Mouse (Mus musculus): ENCODE results near the gene Noxa1.
A peak's percentile ranks its signal among the peaks of the same experiment; 100 is the strongest.

The Noxa1 gene

DNA sequence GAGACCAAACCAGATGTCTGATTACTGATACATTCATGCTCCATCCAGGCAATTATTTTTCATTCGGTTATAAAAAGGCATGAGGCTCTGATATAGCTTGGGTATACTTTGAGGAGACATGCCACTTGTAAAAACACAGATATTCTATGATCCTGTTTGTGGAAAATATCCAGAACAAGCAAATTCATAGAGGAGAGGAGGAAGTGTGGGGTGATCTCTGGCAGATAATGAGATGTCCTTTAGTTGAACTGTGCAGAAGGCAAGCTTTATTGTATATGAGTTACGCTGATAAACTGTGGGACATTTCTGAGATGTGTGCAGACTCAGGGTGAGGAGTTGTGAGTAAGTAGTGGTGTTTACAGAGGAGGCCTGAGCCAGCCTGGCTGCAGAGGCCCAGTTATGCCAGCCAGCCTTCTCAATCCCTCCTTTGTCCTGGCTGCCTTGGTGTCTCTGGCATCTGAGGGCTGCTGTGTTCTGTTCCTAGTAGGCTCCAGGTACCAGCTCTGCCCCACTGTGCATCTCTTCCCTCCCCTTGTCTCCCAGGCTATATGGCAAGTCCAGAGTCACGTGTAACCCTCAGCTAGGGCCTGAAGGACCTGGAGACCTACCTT lies 3.2 kb upstream of the Noxa1 start:
- no peak for DNase-seq (ENCODE audit: low read depth, low spot score)

DNA sequence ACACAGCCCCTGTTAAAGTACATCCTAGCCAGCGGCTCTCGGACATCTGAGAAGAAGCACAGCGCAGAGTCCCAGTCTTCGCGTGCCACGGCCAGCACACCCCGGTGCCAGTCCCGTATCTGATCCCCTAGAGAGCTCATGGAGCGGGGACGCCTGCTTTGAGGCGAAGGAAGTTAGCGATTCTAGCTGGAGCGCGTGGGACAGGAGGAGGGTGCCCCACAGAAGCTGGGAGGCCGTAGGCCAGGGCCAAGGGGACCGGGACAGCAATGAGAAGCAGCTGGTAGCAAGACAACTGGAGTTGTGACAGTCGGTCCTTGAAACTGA lies 202 bp downstream of the Noxa1 start:
- no peak for DNase-seq (ENCODE audit: low read depth, low spot score)

DNA sequence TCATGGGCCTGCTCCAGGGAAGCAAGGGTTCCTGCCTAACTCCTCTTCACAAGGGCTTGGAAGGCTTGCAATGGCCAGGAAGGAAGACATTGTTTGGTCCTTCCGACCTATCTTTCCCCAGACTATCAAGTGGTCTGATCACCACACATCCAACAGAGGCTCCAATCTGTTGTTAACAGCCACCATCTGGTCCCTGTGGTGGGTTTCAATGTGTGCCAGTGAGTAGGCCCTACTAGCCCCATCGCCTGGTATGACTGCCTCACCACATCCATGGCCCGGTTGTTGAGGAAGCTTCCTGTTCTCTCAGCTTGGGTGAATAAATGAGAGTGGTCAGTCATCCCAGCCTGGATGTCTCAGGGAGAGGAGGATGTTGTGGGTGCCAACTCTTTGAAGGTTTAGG lies 6.3 kb downstream of the Noxa1 start:
- DNase-seq (ENCODE audit: low read depth, low spot score), result peak; percentile 30

DNA sequence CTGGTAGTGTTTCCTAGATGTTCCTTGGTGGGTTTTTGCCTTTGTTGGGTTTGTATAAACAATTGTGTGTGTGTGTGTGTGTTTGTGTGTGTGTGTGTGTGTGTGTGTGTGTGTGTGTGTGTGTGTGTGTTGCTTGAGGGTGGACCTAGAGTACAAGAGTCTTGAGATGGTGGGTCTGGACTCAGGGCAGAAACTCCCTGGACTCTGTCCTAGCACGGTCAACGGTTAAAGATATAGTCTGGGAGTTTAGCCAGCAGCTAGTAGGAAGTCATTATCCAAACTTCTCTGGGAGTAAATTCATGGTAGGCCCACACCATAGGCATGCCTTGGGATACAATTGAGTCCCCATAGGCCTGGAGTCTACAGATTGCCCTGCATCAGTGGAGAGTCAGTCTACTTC lies 7.1 kb downstream of the Noxa1 start:
- no peak for DNase-seq (ENCODE audit: low read depth, low spot score)

DNA sequence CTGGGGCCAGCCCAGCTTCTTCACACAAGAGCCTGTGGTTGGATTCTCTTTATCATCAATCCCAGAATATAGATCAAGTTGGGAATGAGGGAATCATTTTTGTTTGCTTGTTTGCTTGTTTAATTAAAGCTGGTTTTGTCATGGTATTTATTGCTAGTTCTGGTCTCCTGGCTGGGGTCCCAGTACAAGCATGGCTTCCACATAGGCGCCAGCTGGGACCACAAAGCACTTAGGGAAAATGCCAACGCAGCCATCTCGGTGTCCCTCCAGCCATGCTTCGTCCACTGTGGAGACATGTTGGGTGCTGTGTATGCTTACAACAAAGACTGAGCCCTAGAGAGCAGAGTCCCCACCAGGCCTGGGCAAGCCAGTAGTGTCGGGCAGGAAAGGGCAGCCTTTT lies 9.4 kb downstream of the Noxa1 start:
- DNase-seq (ENCODE audit: low read depth, low spot score), result no peak

DNA sequence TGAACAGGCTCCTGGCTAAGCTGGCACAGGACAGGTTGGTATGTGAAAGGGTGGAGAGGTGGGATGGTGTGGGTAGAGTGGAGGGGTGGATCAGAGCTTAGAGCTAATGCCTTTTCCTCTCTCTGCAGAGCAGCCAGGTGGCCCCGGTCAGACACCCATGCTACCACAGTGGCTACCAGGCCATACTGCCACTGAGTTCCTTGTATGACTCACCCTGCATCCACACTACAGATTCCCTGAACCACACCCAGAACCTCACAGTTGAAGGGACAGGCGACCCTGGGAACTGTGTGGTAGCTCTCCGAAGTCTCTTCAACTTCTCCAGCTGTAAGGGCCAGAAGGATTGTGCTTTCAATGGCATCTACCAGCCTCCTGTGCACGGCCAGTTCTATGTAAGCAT lies 11.3 kb downstream of the Noxa1 start:
- DNase-seq (ENCODE audit: low read depth, low spot score), result peak; percentile 12

DNA sequence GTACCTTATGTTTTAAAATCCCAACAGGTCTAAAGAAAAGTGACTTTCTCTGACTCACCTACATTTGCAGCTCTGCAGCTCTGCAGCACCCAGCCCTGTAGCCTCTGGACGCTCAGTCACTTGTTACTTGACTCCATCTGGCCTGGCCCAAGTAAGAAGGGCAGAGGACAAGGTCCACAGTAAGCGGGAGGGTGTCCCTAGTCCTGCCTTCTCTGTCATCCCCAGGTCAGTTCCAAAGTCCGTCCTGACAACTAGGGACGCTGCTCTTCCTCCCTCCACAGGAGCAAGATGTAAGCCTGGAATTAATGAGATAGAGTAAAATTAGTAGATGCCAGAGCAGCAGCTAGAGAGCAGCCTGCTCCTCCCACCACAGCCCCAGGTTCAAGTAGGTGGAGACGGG lies 14.9 kb downstream of the Noxa1 start, which contains the start of gene Entpd8:
Gene Entpd8 (plus strand): TSS at position 229 of the 400 bp plus-strand sequence.
- no peak for DNase-seq (ENCODE audit: low read depth, low spot score)

DNA sequence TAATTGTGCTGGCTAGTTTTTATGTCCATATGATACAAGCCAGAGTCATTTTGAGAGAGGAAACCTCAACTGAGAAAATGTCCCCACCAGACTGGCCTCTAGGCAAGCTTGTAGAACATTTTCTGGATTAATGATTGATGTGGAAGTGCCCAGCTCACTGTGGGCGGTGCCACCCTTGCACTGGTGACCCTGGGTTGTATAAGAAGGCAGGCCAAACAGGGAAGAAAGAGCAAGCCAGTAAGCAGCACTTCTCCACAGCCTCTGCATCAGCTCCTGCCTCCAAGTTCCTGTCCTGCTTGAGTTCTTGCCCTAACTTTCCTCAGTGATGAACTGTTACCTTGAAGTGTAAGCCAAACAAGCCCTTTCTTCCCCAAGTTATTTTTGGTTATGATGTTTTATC lies 16.0 kb downstream of the Noxa1 start:
- DNase-seq (ENCODE audit: low read depth, low spot score), result no peak

DNA sequence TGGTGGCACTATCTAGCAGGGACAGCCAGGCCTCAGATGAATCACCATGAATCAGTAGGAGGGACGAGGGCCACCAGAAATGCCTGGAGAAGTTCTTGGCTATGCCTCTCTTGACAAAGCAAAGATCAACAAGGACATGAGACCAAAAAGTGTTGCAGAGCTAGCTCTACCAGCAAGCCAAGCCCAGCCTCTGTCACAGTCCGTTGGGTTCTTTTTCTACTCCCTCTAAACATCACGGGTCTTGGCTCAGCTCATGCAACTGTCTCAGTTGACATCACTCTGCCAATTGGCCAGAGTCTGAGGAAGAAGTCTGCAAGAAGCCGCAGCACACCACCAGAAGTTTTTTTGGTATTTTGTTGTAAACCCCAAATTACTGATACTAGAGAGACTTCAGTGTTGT lies 19.4 kb downstream of the Noxa1 start:
- no peak for DNase-seq (ENCODE audit: low read depth, low spot score)

DNA sequence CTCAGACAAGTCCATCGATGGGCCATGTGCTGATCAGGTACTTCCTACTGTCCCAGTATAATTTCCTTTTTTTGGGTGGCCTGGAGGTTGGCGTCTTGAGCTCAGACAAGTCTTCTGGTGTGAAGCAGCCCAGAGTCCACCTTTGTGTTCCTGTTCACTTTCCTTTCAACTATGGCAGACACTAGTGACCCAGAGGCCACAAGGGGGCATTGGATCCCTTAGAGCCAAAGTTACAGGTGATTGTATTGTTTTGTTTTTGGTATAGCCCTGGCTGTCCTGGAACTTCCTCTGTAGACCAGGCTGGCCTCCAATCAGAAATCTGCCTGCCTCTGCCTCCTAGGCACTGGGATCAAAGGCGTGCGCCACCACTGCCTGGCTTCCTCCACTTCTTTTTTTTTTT lies 22.6 kb downstream of the Noxa1 start:
- peak; percentile 6 for DNase-seq (ENCODE audit: low read depth, low spot score)

DNA sequence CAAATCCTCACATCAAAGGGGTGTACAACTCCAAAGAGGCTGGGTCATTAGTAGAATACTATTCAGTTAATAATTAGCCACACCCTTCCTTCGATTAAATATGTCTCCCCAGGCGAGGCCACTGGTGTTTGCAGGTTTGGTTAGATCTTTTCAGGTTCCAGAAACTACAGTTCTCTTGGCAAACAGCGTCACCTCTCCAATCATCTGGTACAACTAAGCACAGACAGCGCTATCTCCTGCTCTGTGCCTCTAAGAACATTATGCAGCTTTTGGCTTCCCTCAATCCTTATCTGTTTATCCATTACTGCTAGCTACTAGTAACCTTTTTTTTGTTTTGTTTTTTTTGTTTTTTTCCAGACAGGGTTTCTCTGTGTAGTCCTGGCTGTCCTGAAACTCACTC lies 25.4 kb downstream of the Noxa1 start:
- DNase-seq (ENCODE audit: low read depth, low spot score), result no peak

DNA sequence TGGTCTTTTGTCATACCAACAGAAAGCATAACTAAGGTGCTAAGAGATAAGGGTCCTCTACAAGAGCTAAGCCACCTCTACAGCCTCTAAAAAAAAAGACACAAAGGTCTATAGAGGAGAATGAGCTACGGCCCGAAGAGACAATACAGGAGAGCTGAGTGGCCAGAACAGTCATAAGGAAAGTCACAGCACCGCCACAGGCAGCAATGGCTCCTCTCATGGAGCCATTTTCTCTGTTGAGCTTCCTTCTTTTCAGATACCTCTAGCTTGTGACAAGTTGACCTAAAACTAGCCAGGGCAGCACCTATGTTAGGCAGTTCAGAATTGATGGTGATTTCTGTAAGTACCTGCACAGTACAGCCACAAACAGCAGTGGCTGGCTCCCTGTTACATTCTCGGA lies 28.4 kb downstream of the Noxa1 start:
- DNase-seq (ENCODE audit: low read depth, low spot score), result no peak

DNA sequence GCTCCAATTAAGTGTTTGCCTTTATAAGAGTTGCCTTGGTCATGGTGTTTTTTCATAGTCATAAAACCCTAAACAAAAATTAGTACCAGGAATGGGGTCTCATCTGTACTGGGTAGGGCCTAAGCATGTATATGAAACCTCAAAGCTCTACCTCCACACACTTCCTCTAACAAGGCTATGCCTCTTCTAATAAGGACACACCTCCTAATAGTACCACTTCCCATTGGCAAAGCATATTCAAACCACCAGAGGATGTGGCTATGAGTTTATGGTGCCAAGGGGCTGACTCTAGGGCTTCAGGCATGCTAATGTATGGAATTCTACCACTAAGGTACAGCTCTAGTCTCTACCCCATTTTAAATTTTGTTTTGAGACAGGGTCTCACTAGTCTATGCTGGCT lies 29.4 kb downstream of the Noxa1 start:
- DNase-seq (ENCODE audit: low read depth, low spot score), result no peak

DNA sequence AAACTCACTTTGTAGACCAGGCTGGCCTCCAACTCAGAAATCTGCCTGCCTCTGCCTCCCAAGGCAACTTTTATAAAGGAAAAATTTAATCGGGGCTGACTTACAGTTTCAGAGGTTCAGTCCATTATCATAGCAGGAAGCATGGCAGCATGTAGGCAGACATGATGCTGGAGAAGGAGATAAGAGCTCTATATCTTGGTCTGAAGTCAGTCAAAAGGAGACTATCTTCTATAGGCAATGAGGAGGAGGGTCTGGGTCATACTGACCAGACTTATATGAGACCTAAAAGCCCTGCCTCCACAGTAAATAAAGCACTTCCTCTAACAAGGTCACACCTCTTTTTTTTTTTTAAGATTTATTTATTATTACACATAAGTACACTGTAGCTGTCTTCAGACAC lies 30.7 kb downstream of the Noxa1 start:
- DNase-seq (ENCODE audit: low read depth, low spot score), result no peak

DNA sequence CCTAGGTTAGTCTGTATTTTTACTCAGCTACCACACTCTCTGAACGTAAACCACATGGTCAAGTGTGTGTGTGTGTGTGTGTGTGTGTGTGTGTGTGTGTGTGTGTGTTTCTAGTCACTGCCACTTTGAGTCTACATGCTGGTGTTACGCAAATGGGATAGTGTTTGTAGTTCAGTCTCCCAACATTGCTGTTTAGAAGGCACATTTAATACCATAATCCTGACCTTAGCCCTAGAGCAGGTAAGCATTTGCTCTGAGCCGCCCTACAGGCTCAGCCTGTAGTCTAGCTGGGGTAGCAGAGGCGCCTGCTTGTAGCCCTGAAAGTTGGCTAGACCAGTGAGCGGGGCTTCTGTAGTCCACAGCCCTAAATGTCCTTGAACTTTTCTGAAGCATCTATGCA lies 31.4 kb downstream of the Noxa1 start:
- no peak for DNase-seq (ENCODE audit: low read depth, low spot score)

DNA sequence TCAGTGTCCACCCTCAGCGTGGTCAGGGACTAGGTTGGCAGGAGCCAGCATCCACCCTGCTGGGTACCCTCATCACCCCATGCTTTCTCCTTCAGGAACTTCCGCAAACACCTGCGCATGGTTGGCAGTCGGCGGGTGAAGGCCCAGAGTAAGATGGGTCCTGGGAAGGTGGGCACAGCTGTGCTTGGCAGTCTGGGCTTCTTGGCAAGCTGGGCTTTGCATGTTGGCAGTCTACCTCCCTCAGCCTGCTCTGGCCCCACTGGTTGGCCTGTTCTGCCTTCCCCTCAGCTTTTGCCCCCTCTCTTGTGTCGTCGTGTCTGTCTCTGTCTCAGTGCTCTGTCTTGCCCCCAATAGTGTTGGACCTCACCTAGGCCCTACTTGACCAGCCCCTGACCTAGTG lies 36.0 kb downstream of the Noxa1 start:
- DNase-seq (ENCODE audit: low read depth, low spot score), result no peak

DNA sequence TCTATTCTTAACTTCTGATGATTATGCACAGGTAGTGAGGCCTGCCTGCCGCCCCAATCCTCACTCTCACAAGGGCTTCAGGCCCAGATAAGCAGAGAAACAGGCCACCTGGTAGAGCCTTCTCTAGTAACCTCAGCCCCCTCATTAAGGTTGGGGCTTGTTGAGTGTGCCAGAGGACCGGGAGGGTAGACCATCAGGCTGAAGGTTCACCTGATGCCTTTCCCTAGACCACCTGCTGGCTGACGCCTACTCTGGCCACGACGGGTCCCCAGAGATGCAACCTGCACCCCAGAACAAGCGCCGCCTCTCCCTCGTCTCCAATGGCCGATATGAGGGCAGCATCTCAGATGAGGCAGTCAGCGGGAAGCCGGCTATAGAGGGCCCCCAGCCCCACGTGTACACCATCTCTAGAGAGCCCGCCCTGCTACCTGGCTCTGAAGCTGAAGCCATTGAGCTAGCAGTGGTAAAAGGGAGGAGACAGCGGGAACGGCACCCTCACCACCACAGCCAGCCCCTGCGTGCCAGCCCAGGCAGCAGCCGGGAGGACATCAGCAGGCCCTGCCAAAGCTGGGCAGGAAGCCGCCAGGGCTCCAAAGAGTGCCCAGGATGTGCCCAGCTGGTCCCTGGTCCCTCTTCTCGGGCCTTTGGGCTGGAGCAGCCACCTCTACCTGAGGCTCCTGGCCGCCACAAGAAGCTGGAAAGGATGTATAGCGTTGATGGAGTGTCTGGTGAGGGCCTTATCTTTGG lies 39.4 kb downstream of the Noxa1 start:
- DNase-seq (ENCODE audit: low read depth, low spot score), result no peak

DNA sequence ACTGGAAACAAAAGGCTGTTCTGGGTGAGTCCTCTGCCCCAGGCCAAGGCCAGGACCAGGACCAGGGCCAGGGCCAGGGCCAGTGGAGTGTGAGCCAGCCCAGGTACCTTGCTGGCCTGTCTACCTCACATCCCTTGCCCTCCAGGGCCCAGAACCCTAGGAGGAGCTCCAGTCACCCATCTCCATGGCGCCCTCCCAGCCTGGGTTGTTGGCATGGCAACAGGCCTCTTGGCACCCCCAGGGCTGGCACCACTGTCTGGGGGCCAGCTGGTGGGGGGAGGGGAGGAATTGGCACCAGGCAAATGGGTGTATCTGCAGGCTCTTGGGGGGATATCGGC lies 39.9 kb downstream of the Noxa1 start:
- peak; percentile 29 for DNase-seq (ENCODE audit: low read depth, low spot score)

DNA sequence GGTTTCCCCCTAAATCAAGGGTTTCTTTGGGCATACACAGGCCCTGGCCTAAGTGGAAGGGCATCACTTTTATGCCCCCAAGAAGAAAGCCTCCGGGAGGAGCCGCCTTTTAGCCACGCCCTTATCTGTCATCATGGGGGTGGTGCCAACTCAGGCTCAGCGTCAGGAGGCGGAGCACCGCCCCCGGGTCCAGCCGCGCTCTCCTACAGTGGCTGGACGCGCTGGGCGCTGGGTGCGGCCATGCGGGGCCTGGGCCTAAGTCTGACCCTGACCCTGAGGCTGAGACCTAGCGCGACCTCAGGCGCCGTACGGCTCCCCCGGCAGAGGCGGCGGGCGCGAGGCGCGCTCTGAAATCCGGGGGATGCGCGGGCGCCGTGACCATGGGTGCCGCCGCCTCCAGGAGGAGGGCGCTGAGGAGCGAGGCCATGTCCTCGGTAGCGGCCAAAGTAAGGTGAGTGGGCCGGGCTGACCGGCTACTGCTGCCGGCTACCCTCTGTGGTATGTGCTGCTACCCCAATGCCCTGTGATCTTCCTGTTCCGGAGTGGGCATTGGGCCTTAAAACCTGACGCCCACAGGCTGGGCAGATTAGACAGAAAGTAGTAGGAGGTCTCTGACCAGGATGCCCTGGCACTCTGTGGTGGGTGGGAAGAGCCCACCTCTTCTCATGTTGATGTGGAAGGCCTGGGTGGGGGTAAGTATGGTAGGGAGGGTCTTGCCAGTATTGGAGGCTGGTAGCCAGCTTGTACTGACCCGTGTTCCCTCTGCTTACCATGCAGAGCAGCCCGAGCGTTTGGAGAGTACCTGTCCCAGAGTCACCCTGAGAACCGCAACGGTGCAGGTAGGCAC lies 40.5 kb downstream of the Noxa1 start, which contains the start of gene Nsmf:
Gene Nsmf (plus strand): TSS at position 135 of the 847 bp plus-strand sequence.
- DNase-seq (ENCODE audit: low read depth, low spot score), result peak; percentile 83

DNA sequence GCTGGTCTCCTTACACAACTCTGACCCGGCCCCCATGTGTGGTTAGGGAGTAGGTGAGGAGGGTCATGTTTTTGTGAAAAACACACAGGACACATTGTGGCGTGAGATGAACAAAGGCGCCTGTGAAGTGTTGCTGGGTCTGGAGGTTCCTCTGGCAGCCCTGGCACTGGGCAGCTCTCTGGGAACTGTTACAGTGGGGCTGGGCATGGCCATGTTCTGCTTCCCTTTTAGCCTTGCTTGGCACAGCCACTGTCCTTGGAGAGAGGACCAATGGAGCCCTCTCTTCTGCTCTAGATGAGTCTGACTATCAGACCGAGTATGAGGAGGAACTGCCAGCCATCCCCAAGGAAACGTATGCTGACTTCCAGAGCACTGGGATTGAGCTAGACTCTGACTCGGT lies 41.8 kb downstream of the Noxa1 start:
- DNase-seq (ENCODE audit: low read depth, low spot score), result no peak

DNA sequence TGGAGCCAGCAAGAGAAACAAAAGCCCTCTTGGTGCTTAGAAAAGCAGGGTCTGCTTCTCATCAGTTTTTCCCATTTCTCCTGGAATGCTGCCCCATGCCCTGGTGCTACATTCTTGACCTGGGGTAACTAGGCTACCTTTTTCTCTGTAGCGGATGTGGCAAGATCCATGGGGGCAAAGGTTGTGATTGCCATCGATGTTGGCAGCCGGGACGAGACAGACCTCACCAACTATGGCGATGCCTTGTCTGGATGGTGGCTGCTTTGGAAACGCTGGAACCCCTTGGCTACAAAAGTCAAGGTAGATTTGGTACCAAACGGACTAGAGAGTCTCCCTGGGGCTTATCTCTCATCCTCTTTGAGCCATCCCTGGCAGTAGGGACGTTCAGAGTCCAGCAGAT lies 43.5 kb downstream of the Noxa1 start:
- no peak for DNase-seq (ENCODE audit: low read depth, low spot score)

DNA sequence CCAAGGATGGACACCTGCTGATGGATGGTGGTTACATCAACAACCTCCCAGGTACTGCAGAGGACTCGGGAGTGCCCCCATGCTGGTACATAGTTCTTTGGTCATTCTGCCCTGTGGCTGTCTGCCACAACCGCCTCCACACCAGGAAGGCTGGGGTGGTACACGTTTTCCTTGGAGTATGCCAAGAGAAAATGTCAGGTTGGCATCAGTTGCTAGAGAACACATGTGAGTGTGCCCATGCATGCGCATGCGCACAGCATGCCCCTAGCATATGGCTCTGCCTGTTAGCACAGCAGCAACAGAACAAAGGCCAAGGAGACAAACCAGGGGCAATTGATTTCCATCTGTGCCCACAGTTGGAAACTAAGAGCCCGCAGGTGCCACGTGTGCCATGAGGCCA lies 44.0 kb downstream of the Noxa1 start:
- DNase-seq (ENCODE audit: low read depth, low spot score), result no peak

DNA sequence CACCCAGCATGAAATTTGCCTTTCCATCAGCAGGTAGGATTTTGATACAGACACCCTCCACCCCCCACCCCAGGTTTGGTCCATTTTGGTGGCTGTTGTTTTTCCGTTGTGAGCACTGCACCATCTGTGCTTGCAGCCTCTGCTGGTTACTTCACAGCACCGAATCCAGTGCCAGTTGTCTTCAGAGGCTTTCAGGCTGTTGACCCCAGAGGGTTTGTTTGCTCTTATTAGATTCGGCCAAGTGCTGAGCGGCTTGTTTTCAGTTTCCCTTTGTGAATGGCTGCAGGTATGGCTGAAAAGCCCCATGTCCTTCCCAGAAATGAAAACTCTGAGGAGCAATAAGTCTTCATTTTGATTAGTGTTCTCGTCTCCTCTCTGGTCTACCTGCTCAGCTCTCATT lies 54.9 kb downstream of the Noxa1 start:
- no peak for DNase-seq (ENCODE audit: low read depth, low spot score)

Measured in 3T3-L1 (cell line).